Mouse (Mus musculus) gastrocnemius, adult 8-10 months (tissue): Measurements from ENCODE around the gene Ttc28. TPM values are rescaled to one million over a fixed set of nuclear protein-coding genes. Genes with fewer than 3 reads are reported as not detected.
A peak's percentile ranks its signal among the peaks of the same experiment; 100 is the strongest.

Source experiments
- DNase-seq, 2 experiments: peaks; one replicate each; pipeline ENCODE4 v3.0.0; 2022; ENCODE audit warnings: low spot score in 2 of 2
- total RNA-seq, 4 experiments: library from RNA; stranded (reverse); gene quantifications; 2 replicates each; pipeline ENCODE4 v1.2.4; 2022

Gene Ttc28
- total RNA-seq, 4 experiments from 2014 or later: 14.9 to 18.9 (median 15.9) TPM

DNA sequence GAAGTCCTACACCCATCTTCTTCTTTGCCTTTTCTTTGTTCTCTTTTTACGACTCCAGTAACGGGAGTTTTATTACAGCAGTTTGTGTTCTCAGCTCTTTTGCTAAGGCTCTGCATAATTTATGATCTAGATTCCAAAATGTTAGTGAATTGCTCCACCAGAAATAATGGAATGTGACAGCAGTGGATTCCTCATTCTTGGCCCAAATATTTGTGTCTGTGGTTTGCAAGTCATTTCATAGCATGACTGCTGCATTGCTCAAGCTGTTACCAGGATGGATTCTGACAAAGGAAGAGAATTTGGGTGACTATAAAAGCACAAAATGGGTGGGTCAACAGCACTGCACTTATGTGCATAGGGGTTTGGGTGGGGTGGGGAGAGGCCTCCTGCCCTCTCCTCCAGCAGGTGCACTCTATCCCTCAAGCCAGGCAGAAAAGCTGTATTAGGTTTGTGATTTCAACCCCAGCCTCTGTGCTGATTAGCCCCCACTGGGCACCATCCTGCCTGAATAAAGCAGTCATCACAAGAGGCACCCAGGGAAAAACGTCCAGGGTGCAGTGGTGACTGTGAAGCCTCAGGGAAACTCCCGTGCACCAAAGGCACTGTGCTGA is 325.5 kb downstream of the Ttc28 start:
- no peak for DNase-seq

DNA sequence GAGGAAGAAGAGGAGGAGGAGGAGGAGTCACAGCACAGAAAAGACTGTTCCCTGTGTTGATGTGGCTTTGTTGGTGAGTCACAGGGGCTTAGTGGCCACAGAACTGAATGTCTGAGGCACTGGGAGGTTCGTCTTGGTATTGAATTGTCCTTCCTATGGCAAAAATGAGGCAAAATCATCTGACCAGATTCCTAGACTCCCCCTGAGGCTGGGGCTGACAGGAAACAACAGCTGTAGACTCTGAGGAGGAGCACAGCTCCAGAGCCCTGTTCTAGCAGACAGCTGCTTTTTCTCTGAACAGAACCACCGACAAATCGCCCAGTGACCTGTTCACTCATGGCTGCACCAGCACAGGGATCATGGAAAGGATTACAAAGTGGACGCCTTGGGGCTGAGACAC is 326.2 kb downstream of the Ttc28 start:
- no peak for DNase-seq

DNA sequence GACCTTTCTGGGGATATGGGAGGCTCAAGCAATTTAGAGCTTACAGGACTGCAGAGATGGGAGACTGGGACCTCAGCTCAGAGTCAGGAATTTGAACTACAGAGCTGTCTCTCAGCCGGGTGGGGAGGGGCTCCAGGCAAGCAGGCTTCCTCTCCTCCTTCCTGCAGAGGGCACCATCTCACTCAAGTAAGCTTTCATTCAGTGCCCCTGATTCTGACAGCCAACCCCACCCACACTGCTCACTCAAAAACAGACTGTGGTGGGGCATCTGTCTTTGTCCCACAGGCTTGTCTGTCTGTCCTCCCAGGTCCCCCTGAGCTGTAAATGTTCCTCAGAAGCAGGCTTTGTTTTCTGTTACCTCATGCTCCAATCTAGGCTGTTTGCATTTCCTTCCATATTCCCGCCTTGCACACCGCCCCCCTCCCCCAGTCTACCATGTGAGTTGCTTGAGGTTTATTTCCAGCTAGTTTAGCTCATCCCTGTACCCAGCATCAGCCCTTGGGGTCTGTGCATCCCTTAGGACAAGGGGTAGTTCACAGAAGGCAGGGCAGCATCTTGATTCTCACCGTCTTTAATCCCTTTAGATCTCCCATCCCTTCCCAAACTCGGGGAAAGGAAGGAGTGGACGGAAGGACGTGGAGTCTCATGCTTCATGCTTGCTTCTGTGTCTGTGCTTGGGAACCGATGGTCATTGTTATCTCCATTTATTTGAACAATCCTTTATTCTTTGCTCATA is 328.5 kb downstream of the Ttc28 start:
- DNase-seq: no peak

DNA sequence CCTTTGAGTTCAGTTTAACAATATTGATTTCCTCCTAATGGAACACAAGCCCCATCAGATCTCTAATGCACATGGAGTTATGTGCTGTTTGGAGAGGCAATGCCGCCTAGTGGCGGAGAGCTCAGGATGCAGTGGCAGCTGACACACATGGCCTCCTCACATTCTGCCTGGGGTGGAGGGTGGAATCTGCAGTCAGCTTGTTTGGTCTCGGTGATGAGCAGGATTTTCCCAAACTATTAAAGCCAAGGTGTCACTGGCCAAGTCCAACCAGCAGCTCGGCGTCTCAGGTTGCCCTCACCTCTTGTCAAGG is 329.0 kb downstream of the Ttc28 start:
- DNase-seq: peak; percentile 18 to 41

DNA sequence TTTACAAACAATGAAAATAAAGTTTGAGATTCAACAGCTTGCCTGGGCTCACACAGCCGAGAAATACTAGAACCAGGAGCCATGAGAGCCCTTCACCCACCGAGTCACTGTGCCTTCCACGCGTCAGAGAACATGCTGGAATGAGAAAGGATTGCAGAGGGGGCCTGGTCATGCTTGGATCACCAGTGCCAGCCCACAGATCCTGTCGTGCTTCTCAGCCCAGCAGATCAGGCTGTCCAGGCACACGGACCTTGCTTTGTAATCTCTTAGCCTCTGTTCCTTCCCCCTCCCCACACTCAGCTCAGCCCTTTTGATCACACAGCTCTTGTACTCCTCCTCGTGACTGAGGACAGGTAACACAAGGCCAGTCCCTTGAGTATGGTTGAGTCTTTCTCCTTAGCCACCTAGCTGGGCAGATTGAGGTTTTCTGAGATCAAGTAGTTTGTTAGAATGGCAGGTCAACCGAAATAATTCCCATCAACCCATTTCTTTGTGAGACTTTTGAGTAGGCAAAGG is 334.4 kb downstream of the Ttc28 start:
- DNase-seq: no peak

DNA sequence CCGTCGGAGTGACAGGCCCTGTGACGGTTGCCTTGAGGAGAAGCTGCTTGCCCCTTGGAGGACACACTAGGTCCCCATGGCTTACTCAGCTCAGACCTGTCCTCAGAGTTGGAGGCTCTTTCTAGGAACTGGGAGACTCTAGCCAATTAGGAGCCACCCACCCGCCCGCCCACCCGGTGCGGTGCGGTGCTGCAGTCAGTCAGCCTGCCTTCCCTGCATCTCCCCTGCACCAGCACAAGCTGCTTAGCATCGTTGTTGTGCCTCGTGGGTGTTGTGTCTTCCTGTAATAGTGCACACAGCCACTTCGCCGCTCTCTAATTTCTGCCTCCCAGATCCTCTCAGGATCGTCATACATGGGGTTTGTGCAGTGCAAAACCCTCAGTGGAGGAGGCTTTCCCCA is 335.3 kb downstream of the Ttc28 start:
- DNase-seq: no peak

DNA sequence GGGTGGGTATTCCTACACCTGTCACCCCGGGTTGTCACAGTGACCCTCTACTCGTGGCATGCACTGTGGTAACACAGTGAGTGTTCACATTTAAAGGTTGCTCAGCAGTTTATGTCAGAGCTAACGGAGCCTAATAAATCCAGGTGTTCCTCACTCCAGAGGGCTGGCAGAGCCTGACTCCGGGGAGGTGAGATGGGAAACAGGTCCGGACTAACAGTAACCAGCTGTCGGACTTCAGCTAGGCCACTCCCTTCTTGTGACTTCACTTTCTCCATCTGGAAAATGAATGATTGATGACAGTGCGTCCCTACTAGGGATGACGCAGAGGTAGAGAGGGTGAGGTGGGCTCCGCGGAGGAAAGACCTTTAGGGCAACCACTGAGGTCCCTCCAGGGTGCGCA is 336.1 kb downstream of the Ttc28 start:
- no peak for DNase-seq

DNA sequence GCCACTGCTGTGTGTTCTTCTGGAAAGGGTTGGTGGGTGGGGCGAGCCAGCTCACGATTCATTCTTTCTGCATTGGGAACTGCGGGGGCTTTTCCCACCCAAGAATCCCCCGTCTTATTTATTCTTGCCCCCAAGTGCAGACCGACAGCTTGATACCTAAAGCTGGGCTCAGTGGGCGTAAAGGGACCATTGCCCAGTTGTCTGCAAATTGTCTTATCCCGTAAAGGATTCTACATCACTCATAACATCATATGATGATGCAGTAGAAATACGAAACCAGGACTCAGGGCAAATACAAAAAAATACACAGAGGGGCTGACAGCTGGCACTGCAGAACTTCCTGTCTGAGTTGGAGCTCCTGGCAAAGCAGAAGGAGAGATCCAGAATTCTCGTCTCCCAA is 336.6 kb downstream of the Ttc28 start:
- DNase-seq: no peak

DNA sequence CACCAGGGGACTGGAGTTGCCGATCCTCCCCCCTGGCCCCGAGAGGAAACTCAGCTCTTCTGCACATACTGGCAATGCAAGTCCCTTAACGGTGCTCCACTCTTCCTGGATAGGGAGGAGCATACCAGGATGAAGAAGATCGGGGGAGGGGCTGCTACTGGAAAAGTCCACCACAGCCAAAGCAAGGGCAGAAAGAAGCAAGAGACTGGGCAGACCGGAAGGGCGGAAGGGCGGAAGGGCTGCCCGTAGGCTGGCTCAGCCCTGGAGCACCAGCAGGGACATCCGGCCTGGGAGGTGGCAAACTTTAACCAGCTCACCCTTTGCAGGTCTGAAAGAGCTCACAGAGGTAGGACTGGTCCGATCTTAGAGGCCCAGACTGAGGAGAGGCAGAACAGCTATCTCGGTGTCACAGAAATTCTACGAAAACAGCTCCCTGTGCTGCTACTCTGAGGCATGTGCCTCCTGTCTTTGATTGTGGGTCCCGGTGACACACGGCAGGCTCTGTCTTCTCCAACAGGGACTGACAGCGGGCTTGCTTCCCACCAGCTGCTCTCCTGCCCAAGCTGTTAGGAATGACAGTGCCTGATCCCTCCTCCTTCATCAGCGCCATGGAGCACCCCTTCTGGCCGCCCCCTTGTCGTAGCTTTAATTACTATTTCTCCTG is 338.0 kb downstream of the Ttc28 start:
- no peak for DNase-seq

DNA sequence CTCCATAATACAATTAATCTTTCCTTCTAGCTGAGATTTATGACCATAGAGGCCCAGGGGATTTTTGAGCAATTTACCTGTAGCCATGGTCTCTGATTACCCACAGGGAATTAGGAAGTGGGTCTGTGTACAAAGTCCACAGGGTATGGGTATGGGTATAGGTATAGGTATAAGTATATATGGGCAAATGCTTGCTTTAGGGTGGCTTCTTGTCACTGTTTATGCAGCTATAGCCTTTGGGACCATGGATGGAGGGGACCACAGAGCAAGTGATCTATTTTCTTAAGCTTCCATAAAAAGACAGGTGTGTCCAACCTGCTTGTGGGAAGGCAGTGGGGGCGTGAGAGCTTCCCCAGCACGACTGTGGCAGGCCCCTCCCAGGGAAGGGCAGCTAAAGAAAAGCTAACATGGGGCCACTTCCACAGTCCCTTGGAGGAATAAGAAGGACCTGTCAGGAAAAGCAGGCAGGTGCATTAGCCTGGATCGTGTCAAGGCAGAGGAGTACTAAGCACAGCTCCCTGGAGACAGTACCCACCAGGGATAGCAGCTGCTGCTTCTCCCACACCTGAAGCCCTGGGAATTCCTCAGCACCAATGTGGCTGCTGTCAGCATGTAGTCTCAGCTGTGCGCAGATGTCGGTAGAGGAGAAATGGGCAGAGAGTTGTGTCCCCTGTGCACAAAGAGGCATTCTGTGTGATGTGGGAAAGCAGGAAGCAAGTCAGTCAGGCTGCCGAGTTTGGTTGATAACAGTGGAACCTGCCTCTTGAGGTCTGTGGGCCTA is 338.7 kb downstream of the Ttc28 start:
- no peak for DNase-seq

DNA sequence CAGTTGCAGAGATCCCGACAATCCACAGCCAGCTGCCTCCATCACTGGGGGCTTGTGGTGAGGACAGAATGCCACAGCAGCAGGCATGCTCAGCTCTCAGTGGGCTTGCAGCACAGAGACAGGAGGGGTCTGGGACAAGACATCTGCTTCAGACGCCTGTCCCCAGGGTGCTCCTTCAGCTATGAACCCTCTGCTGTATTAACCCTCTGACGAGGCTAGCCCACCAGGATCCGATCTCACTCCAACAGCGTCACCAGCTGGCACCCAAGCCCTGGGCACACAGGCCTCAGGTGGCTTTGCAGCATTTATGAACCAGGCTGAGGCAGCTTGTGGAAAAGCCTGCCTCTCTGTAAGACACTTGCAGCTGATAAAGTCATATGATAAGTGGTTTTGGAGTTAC is 339.4 kb downstream of the Ttc28 start:
- no peak for DNase-seq

DNA sequence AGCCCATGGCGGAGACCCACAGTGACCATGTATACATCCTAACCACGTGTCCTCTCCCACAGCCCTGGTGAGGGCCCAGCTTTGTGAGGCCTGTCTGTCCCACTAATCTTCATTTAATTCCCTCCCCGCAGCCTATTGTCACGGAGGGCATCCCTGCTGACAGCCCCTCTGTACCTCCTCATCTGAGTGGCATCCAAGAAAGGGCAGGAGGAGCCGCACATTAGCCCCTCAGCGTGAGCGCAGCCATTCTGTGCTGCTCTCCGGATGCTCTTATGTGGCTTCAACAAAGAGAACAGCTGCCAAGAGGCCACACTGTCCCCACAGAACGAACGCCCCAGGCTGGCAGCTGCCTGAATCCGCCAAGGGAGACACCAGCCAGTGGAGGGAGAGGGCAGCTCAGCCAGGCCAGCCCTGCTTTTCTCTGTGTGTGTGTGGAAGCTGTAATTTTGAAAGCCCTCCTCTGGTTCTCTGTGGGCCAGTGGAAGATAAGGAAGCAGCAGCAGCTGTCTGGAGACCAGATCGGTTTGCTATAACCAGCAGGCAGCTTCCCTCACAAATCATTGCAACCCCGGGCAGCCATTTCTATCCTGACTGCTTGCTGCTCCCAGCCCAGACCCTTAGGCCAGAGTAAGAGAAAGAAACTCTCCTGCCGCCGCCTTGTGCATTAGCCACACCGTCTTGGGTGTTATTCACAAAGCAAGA is 341.2 kb downstream of the Ttc28 start:
- no peak for DNase-seq

DNA sequence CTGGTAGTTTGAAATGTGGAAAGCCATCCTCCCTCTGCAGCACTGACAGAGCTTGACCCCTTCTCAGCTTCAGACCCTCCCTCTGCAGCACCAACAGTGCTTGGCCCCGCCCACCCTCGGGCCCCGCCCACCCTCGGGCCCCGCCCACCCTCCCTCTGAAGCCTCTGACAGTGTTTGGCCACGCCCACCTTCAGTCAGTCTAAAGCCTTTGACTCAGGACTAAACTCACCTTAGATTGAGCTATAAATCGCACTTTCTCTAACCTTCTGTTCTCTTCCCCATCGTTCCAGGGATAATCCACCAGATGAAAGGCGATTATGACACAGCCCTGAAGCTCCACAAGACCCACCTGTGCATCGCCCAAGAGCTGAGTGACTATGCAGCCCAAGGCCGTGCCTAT is 343.2 kb downstream of the Ttc28 start:
- no peak for DNase-seq

DNA sequence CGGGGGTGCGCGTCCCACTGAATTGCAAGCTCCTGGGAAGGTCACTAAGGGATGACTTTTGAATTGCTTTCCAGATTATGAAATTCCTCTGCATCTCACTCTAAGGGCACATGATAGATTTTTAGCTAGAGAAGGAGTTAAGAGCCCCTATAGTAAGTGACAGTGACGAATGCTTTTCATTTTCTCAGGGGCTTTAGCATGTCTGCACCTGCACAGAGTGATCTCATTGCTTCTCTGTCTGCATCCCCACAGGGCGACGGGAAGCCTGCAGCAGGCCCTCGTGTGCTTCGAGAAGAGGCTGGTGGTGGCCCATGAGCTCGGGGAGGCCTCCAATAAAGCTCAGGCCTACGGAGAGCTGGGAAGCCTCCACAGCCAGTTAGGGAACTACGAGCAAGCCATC is 345.7 kb downstream of the Ttc28 start:
- no peak for DNase-seq

DNA sequence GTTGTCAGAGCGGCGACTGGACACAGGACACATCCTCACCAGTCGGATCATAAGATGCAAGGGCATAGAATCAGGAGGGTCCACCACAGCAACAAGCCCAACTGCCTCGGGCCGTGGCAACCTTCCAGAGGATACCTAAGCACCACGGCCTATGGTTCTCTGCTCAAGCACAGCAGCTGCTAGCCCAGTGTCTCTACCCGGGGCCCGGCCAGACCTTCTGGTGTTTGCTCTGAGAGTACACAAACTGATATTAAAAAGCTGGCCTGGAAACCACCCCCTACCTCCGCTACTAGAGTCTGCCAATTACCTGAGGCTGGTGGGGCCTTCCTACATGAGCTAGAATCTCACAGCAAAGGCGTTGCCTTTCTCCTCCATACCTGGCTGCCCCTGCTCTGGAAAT is 346.9 kb downstream of the Ttc28 start:
- no peak for DNase-seq

DNA sequence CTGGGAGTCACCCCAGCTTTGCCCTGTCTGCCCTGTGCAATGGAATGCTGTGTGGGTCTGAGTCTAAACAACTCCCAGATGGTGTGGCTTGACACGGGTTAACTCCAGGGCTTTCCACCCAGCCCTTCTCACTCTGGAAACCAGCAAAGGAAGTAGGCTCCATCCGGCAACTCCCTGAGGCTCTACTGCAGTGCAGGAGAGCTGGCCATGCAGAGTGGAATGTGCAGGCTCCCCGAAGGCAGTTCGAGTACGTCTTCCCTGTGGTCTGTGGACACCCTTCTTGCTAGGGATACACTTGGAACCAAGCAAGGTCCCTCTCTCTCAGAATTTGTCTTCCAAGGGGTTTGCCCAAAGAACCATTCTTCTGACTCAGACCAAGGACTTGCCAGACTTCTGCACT is 348.2 kb downstream of the Ttc28 start:
- no peak for DNase-seq

DNA sequence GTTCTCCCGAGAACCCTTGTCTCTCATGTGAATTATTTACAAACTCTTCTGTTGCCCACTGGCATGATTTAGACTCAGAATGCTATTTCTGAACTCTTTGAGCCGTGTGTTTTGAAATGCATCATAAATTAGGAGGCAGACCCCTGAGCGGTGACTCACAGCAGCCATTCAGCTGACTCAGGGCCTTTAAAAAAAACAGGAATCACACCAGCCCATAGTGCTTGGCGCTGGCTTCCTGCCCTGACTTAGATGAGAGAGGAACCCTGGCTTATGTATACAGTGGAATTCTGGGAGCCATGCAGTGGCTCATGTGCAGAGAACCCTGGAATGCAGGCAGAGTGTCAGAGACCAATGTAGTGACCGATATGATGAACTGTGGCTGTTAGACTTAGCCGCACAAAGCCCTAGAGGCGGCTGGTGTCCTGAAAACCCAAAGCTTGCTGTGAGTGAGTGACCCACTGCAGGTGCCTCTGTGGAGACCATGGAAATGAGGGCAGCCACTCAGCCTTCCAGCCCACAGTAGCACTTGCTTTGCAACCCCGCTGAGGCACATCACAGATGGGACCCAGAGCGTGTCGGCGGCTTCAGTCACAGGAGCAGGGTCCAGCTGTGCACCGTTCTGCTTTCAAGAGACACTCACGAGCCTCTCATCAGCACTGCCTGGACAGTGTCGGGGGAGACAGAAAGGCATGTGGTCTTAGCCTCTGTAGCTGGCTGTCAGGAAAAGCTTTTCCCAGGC is 348.9 kb downstream of the Ttc28 start:
- no peak for DNase-seq

DNA sequence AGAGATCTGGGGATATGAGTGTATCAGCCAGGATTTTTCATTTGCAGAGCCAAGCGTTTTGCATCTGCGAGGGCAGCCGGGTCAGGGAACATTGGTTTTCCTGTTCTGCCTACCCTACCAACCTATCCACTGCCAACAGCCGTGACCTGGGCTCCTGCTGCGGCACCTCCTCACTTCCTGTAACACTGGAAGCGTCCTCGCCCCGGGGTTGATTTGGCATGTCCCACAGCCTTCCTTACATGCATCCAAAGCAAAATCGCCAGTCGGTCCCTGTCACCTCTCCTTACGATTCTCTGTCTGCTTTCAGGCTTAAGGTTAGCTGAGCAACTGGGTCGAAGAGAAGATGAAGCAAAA is 349.4 kb downstream of the Ttc28 start:
- no peak for DNase-seq

DNA sequence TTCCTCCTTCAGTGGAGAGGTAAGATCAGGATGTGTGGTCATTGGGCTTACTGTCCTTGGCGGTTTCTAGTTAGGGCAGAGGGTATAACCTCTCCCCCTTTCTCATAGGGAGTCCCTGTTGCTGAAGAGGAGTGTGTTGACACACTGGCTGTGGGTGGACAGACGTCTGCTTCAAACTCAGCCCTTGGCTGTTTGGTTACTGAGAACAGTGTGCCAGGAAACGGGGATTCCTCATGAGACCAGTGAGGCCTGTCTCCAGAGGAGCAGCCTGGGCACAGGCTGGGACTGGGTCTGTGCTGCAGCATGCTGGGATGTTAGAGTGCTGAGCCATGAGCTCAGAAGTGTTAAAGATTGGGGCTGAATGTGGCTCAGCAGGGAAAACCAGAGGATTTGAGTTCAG is 350.1 kb downstream of the Ttc28 start:
- no peak for DNase-seq

DNA sequence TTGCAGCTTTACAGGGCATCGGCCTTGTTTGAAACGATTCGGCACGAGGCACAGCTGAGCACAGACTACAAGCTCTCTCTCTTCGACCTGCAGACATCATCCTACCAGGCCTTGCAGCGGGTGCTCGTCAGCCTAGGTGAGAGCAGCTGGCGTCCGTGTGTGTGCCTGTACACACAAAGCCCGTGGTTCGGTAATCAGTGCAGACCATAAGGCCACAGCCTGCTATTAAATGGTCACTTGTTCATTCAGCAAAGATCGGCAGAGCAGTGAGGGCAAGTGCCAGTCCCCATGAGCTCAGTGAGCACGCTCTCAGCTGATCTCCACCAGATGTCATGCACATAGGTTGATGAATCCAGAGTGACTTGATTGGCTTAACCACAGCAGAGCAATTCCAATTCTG is 351.4 kb downstream of the Ttc28 start:
- DNase-seq: no peak

DNA sequence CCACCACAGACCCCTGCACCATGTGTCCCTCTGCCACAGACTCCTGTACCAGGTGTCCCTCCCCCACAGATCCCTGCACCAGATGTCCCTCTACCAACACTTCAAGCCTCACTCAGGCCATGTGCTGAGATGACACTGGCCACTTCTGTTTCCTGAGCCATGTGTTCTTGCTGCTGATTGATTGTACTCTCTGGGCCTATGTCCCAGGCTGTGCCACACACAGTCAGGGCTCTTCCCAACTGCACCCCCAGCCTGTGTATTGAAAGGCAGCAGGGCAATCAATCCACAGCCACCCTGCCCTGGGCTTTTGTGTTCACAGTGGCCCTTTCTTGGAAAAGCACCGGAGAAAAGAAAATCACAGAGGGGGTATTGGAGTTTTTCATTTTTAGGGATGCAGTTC is 352.2 kb downstream of the Ttc28 start:
- no peak for DNase-seq
